Mouse (Mus musculus) liver, postnatal 0 days (tissue): ENCODE results near the gene Swi5.

ENCODE experiments used
- CTCF ChIP-seq: sonication (generic); IDR thresholded peaks from 2 replicates; pipeline ENCODE4 v1.5.1; 2016; ENCODE audit warnings: antibody characterized with exemption, low read depth
- EP300 ChIP-seq: IDR thresholded peaks from 2 replicates; pipeline ENCODE4 v1.6.1; 2016; ENCODE audit warnings: antibody characterized with exemption, low read depth, mild to moderate bottlenecking

DNA sequence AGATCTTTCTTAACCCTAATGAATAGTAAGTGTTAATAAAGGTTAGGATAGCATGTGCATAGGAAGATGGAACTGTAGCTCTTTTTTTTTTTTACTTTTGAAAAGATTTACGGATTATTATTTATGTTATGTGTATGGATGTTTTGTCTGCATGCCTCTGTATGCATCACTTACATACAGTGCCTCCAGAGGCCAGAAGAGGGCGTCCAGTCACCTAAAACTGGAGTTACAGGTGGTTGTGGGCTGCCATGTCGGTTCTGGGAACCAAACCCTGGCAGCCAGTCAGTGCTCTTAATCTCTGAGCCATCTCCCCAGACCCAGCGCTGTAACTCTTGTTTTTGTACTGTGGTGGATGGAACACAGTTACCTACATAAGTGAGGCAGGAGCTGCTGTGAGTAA lies 36.4 kb upstream of the Swi5 start:
- TF ChIP-seq CTCF, result peak; percentile 21; the same call in 1 of the 2 replicates
- TF ChIP-seq EP300, result no peak
